9 mouse cellular contexts compared by ENCODE assay signal in the genomic region with DNA sequence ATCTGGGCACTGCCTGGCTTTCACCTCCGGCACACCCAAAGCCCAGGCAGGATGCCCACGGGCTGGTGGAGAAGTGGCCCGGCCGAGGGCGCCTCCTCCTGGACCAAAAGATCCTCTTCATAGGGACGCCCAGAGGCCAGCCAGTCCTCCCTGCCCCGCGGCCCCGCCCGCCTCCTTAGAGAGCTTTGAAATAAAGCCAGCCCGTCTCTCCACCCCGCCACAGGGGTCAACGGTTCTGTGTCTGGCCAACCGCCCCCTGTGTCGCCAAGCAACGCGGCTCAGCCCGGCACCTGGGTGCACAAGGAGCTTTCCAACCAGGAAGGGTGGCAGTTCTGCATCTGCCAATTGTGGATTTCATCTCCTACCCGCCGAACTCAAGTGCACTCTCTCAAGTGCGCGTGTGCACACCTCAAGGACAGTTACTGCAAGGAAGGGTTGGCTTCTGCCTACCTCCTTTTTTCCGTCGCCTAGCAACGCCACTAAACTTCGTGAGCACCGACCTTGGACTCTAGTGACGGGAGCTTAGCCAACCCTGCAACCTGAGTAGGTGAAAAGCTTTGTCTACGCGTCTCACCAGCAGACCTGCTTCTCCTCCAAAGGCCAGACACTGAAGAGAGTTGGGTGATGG. TPM values are rescaled to one million over a fixed set of nuclear protein-coding genes. Genes with fewer than 3 reads are reported as not detected.
A peak's percentile ranks its signal among the peaks of the same experiment; 100 is the strongest.
DNase-seq lines count a peak whose midpoint lies in the region; ATAC-seq and TF ChIP-seq lines count a peak whose summit lies in the region.
"Had no signal": no experiment of that assay in that cellular context is flagged by ENCODE, and none has a peak within 500 bp of the region (broad histone marks: within the 10 kb centered on the region; RNA-seq: fewer than 3 reads in every experiment).

TSS of gene Gm26661 (plus strand) at position 56 of the 628 bp plus-strand sequence.

- no peaks in the 10 kb centered on the region for H3K27me3 ChIP-seq in heart, adult 2 months (ENCODE audit: control insufficient read depth, insufficient read depth, low read length)
- H3K27me3 ChIP-seq in liver, embryonic 11.5 days (replicated peaks; ENCODE audit: control insufficient read depth, insufficient read depth, low read length) = peaks cover 4% of the 10 kb centered on the region
- no peaks in the 10 kb centered on the region for H3K27me3 ChIP-seq in stomach, embryonic 14.5 days (ENCODE audit: control insufficient read depth, insufficient read depth, low read length)

- WGBS in heart, adult 2 months = 5% methylated on average over 30 of the region's 30 CpGs
- 4% methylated on average over 30 of the region's 30 CpGs for WGBS in liver, embryonic 11.5 days
- 2% methylated on average over 30 of the region's 30 CpGs for WGBS in stomach, embryonic 14.5 days

- H3K27ac ChIP-seq in heart, adult 2 months = no peak within 1 kb of the TSS
- no peak within 1 kb of the TSS for H3K27ac ChIP-seq in liver, embryonic 11.5 days (ENCODE audit: low read depth, low read length)
- H3K27ac ChIP-seq in stomach, embryonic 14.5 days (ENCODE audit: low read length) = no peak within 1 kb of the TSS

- no peaks in the 10 kb centered on the region for H3K79me2 ChIP-seq in heart, adult 2 months (replicated peaks; ENCODE audit: control insufficient read depth, insufficient read depth, low read length)

- peak; percentile 56 for TF ChIP-seq CTCF in heart, adult 2 months (IDR thresholded peaks at IDR 0.05)

- no peak within 1 kb of the TSS for H3K9ac ChIP-seq in heart, adult 2 months (ENCODE audit: low read depth, low read length)
- H3K9ac ChIP-seq in liver, embryonic 11.5 days (ENCODE audit: low read depth, low read length) = no peak within 1 kb of the TSS
- H3K9ac ChIP-seq in stomach, embryonic 14.5 days (replicated peaks; ENCODE audit: low read depth, low read length) = no peak within 1 kb of the TSS

- intact Hi-C loops in heart, adult 2 months (cut with DNase I) = no loop called here

- TF ChIP-seq POLR2A in heart, adult 2 months (IDR thresholded peaks at IDR 0.05; ENCODE audit: insufficient read depth, low read depth, low read length) = no peak

- peak within 1 kb of the TSS; percentile 85 for H3K4me2 ChIP-seq in liver, embryonic 11.5 days
- peak within 1 kb of the TSS; percentile 52 for H3K4me2 ChIP-seq in stomach, embryonic 14.5 days (replicated peaks; ENCODE audit: low read depth, low read length)

- H3K9me3 ChIP-seq in liver, embryonic 11.5 days (ENCODE audit: control insufficient read depth, low read length) = no peaks in the 10 kb centered on the region
- H3K9me3 ChIP-seq in stomach, embryonic 14.5 days (ENCODE audit: control insufficient read depth, low read depth, low read length) = no peaks in the 10 kb centered on the region

- TF ChIP-seq EP300 in heart, adult 2 months (IDR thresholded peaks at IDR 0.05; ENCODE audit: insufficient read depth, low read depth, low read length) = no peak

- peak within 1 kb of the TSS; percentile 22; the same call in 1 of the 2 replicates for H3K4me3 ChIP-seq in heart, adult 2 months
- H3K4me3 ChIP-seq in liver, embryonic 11.5 days (ENCODE audit: low read depth, low read length) = peak within 1 kb of the TSS; percentile 40
- peak within 1 kb of the TSS; percentile 22 for H3K4me3 ChIP-seq in stomach, embryonic 14.5 days (ENCODE audit: low read depth, low read length)
- H3K4me3 ChIP-seq: myocyte had no signal

- H3K4me1 ChIP-seq in heart, adult 2 months (ENCODE audit: control insufficient read depth, insufficient read depth, low read length) = no peaks in the 10 kb centered on the region
- H3K4me1 ChIP-seq in liver, embryonic 11.5 days (replicated peaks; ENCODE audit: control insufficient read depth, insufficient read depth, low read length) = peaks cover 5% of the 10 kb centered on the region; the same call in 1 of the 2 replicates
- H3K4me1 ChIP-seq in stomach, embryonic 14.5 days (ENCODE audit: control insufficient read depth, insufficient read depth, low read length) = peaks cover 4% of the 10 kb centered on the region; the same call in 1 of the 2 replicates

- peak; percentile 16 for DNase-seq in layer of hippocampus, adult 9-11 months
- no peak for DNase-seq in layer of hippocampus, adult 18-20 months (ENCODE audit: low spot score in 2 of 2)
- DNase-seq in embryo, embryonic 10.5 days (ENCODE audit: low spot score) = peak; percentile 79
- DNase-seq in heart, adult 2 months = peak; percentile 56 to 61
- DNase-seq in kidney, adult 11 months = peak; percentile 79
- DNase-seq in liver, embryonic 11.5 days (ENCODE audit: low spot score) = peak; percentile 59

- peak; percentile 63 for ATAC-seq in liver, embryonic 11.5 days (replicated peaks; ENCODE audit: low FRiP score)
- ATAC-seq in monocyte, adult 5-6 weeks (replicated peaks; ENCODE audit: insufficient number of reproducible peaks, low FRiP score, low TSS enrichment, poor library complexity, severe bottlenecking) = peak; percentile 27; the same call in 1 of the 2 replicates
- peak; percentile 84 for ATAC-seq in stomach, embryonic 14.5 days (ENCODE audit: insufficient number of reproducible peaks, insufficient read depth, low FRiP score, low read depth)

- no peaks in the 10 kb centered on the region for H3K36me3 ChIP-seq in heart, adult 2 months (ENCODE audit: control insufficient read depth, insufficient read depth, low read length)
- H3K36me3 ChIP-seq in liver, embryonic 11.5 days (ENCODE audit: control insufficient read depth, insufficient read depth, low read length) = no peaks in the 10 kb centered on the region
- H3K36me3 ChIP-seq in stomach, embryonic 14.5 days (ENCODE audit: control insufficient read depth, insufficient read depth, low read length) = no peaks in the 10 kb centered on the region

RNA-seq across cellular contexts. Expression of gene Gm26661, which starts in this region (rescaled TPM):
- not detected for total RNA-seq in layer of hippocampus, adult 18-20 months (2021)
- total RNA-seq in heart, adult 2 months (2021) = not detected
- polyA plus RNA-seq in heart, adult 2 months (2012; rRNA removed) = not detected in 2 replicates
- polyA plus RNA-seq in liver, embryonic 11.5 days (2014; fragmentation: Nextera tagmentation; extraction: Ambion mirVana) = not detected in 2 replicates
- total RNA-seq in monocyte, adult 5-6 weeks (2017) = not detected in 3 replicates
- polyA plus RNA-seq in stomach, embryonic 14.5 days (2014; fragmentation: Nextera tagmentation; extraction: Ambion mirVana) = not detected in 2 replicates
- polyA plus RNA-seq: myocyte had no signal

Comparison
In these comparisons a context has a peak if more than half of its experiments do, and no peak if none do; other contexts are left out.
1. DNase-seq: peak in layer of hippocampus, adult 9-11 months (single experiment), embryo, embryonic 10.5 days (single experiment) and kidney, adult 11 months (single experiment); none in layer of hippocampus, adult 18-20 months (0 of 2).
2. Peak in DNase-seq and H3K4me3 ChIP-seq in heart, adult 2 months; RNA of the gene not detected or under 1 TPM.
3. Peak in DNase-seq, ATAC-seq, H3K4me3 ChIP-seq and H3K4me2 ChIP-seq in liver, embryonic 11.5 days; RNA of the gene not detected or under 1 TPM.
4. Peak in ATAC-seq in monocyte, adult 5-6 weeks; RNA of the gene not detected or under 1 TPM.
5. Peak in ATAC-seq, H3K4me3 ChIP-seq and H3K4me2 ChIP-seq in stomach, embryonic 14.5 days; RNA of the gene not detected or under 1 TPM.
6. ATAC-seq: peak in every context shown above with its lines; median percentile 84 in stomach, embryonic 14.5 days; 63 in liver, embryonic 11.5 days; 27 in monocyte, adult 5-6 weeks.
7. Peak in every context shown above with its lines, with median percentiles within 50 percentile points of each other: H3K4me3 ChIP-seq.